Mouse (Mus musculus) spleen, adult 2 months (tissue): ENCODE results near the gene Ctnna3.
"Not testable (repeated sequence)": the region's sequence is repeated elsewhere in the genome, so short reads cannot be mapped to it uniquely, and the experiment has no call there.

Experiments used
- CTCF ChIP-seq: fragments of 200-500 bp; IDR thresholded peaks from 2 replicates; pipeline ENCODE4 v1.5.1; 2011; ENCODE audit warnings: mild to moderate bottlenecking, inconsistent platforms; ENCODE audit not compliant: insufficient read depth, insufficient read length, insufficient replicate concordance; ENCODE audit errors: extremely low read depth
- POLR2A ChIP-seq: fragments of 200-500 bp; IDR thresholded peaks from 2 replicates; pipeline ENCODE4 v1.6.1; 2011; ENCODE audit warnings: low read depth, low read length, inconsistent platforms

DNA sequence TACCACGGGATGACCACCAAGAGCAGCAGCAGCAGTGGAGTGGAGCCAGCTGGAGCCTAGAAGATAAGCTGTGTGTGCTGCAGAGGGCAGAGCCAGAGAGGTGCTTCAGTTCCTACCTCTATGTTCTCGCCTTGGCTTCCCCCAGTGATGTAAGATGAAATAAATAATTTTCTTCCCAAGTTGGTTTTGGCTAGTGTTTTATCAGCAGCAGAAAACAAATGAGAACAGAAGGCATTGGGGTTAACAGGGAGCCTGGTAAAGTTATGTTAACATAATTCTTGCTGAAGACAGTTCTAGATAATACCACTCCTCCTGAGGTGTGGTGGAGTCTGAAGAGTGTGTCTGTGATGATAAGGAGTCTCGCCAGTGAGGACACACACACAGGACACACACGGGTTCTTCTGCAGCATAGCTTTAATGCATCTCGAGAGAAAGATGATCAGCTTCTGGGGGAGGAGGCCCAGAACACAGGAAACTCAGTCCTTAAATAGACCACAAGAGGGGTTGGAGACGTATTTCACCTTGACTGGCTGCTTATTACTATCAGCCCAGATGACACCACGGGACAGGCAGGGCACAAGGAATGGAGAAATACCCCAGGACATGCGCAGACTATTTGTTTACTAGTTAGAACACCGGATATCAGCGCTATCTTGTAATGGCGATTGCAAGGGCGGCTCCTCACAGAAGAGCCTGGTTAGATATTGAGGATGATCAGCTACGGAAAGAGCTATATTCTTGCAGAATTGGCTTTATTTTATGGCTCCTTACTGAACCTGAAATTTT lies 14.9 kb downstream of the Ctnna3 start:
- TF ChIP-seq POLR2A, CTCF: not testable (repeated sequence)
